Mouse (Mus musculus) frontal cortex, postnatal 14 days (tissue): ENCODE measurements around the gene Adtrp.

ENCODE experiments used
- DNase-seq, 2 experiments: peaks; one replicate each; pipeline ENCODE4 v3.0.0; 2022; ENCODE audit warnings: low spot score in 2 of 2

Adtrp gene

DNA sequence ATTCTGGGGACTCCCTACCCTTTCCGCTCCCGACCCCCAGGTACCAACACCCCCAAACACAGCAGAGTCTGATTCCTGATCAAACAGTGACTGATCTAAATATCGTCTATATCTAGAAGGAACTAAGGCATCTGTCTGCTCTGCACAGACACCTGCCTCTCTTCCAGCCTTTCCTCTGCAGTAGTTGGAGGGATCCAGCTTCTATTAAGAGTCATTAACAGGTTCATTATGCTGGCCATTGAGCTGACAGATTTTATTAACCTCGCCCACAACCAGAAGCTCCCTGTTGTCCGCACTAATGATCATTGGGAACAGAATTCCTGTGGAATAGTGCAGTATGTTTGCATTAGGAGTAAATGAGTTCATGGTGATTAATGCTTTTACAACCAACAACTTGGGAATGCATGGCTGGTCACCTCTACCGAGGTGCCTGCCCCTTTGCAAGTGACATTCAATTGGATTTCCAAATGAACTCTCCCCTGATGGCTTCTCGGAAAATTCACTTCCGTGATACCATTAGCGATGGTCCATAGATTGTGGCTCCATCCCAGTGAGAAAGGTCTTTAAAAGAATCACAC, 67.8 kb downstream of the Adtrp start:
- no peak for DNase-seq

- no peak for DNase-seq
Measured at GRCm38 (mm10) chr13:41773812-41774376, 73.6 kb downstream of the Adtrp start.

- DNase-seq = no peak
Measured at GRCm38 (mm10) chr13:41771061-41771460, 76.4 kb downstream of the Adtrp start.

- DNase-seq = no peak
Measured at GRCm38 (mm10) chr13:41767941-41768340, 79.5 kb downstream of the Adtrp start.

GRCm38 (mm10) chr13:41761986-41762385, 85.5 kb downstream of the Adtrp start:
- DNase-seq = no peak

DNA sequence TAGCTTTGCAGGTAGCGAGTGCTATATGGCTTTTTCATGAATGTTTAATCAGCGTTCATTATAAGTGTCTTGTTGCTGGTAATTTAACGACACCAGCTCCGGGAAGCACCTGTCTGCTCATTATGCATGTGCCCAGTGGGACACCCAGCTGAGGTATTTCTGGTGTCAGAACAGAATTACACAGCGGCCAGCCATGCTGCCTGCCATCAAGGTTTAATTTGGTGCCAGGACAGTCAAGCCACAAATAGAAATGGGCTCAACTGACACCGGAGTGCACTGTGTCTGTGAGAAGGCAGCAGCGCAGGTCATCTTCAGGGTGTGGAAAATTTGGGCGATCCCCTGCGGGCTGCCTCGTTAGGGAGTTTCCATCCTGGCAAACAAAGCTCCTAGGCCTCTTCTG, 87.0 kb downstream of the Adtrp start:
- DNase-seq = no peak

DNA sequence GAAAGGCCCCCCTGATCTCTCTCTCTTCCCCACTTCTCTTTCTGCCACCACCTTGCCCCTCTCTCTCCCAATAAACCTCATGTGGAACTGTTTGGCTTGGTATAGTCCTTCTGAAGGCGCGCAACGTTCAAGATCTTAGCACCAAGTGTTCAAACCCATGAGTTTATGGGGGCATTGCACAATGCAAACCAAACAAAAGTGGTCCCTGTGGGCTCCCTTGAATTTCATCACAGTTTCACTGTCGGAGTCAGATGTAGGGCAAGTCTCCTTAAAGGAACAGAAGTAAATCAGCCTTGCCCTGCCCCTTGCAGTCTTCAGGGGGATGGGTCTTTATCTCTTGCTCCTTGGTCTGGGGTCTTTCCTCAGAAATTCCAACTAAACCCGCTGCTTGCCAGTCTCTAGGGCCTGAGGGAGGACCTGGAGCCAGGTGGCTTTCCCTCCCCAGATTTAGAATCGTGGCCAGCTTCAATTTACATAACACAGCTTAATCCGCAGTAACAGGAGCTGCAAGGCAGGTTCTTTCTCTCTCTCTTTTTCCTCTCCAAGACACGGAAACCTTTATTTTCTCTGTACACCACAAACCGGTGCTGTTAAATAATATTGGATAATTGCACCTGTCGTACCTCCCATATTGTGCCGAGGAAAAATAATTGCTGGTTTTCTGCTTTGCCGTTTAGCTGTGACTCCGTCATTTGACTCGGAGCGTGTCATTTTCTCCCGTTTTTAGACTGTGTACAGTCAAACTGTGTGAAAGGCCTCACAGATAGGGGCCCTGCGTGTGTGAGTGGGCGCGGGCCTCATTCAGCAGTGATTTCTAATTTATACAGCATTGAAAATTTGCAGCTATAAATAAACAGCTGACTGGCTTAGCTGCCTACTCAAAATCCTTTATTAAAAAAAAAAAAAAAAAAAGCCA, 88.7 kb downstream of the Adtrp start:
- DNase-seq = peak; percentile 42 to 46

- DNase-seq = no peak
Measured at GRCm38 (mm10) chr13:41753114-41753513, 94.4 kb downstream of the Adtrp start.

DNA sequence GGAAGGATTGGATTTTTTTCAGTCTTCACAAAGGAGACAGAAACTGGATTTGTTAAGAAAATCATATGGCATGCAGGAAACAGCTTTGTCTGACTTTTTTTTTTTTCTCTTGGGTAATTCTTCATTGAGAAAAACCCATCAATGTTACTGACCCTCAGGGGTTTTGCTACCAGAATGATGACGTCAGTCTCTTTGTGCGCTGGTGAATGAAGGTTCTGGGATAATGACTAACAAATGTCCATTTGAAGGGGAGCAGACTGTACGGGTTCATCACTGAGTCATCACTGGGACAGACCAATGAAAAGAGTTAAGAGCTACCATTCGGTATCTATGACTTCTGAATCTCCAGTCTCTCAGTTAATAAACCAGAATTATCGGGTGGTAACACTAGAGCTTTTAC, 97.0 kb downstream of the Adtrp start:
- no peak for DNase-seq

- peak; percentile 55 to 70 for DNase-seq
Measured at GRCm38 (mm10) chr13:41748866-41749265, 98.6 kb downstream of the Adtrp start.

DNA sequence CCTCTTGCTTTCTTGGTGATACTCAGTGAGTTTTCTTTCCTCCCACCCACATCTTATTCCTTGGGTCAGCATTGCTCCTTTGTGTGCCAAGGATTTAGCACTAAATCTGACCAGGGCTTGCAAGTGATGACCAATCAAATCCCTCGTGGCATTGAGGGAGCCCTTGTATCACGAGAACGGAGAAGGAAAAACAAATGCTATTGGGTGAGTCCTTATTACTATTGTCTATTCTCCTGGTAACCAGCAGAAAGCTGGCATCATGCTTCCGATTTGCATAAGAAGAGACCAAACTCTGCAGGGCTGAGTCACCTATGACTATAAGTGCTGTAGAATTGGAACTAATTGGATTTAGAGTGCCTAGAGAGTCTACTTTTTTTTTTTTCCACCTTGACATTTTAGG, 99.8 kb downstream of the Adtrp start:
- DNase-seq = no peak

- no peak for DNase-seq
Measured at GRCm38 (mm10) chr13:41746971-41747615, 100.4 kb downstream of the Adtrp start.

GRCm38 (mm10) chr13:41740456-41741085, 106.9 kb downstream of the Adtrp start:
- no peak for DNase-seq

- DNase-seq = no peak
Measured at GRCm38 (mm10) chr13:41737628-41738309, 109.7 kb downstream of the Adtrp start.

GRCm38 (mm10) chr13:41729660-41730059, 117.8 kb downstream of the Adtrp start:
- DNase-seq = no peak

- no peak for DNase-seq
Measured at GRCm38 (mm10) chr13:41727803-41728202, 119.7 kb downstream of the Adtrp start.

GRCm38 (mm10) chr13:41719331-41719730, 128.2 kb downstream of the Adtrp start:
- DNase-seq = no peak

DNA sequence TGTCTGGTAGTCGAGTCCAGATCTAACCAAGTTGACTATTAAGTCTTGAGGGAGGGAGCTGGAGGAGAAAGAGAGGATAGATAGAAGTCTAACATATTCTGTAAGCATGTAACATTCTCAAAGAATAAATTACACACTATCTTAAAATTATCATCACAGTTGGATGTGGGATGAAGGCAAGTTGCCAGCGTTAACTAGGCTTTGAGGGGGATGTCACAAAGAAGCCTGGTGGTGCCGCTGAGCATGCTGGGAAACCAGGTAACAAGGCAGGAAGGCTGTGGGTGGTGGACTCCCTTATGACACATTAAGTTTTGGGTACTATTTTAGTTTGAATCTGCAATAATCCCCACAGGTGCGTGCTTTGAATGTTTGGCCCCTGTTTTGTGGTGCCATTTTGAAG, 129.4 kb downstream of the Adtrp start:
- no peak for DNase-seq
